Mouse (Mus musculus) lung, postnatal 0 days (tissue): ENCODE measurements at regions not wholly inside any gene's neighbourhood (a gene's known extent, or its start where the extent isn't known, plus 50 kb on each side); places are given as distances from the start of the nearest gene placed in this dataset.

Experiments
- CTCF ChIP-seq: IDR thresholded peaks from 2 replicates; pipeline ENCODE4 v1.5.1; 2016; ENCODE audit warnings: antibody characterized with exemption, mild to moderate bottlenecking
- EP300 ChIP-seq: IDR thresholded peaks from 2 replicates; pipeline ENCODE4 v1.6.1; 2016; ENCODE audit warnings: antibody characterized with exemption, mild to moderate bottlenecking, control low read depth

DNA sequence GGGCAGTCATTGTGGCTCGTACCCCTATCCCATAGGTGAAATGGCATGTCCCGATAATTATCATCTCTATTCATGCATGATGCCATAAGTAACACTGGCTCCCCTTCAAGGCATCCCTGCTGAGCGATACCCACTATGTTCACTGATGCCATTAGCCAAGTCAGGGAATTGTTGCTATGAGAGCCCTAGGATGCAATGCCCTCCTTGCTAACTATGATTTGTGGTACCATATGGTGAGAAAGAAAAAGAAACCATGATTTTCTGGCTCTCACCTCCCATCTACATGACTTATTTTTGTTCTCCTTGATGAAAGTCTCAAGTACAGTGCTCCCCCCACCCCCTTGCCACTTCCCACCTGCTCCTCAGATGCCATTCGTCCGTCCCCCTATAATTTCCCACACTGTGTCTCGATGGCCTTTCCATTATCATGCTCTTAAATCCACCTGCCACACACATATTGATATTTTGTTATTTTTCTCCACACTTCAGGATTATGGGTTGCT is 527.1 kb downstream of the Galc start:
- TF ChIP-seq CTCF, result no peak
- TF ChIP-seq EP300, result no peak
